Mouse (Mus musculus) lung, adult 18-20 months (tissue): ENCODE measurements around the gene Camta1.

Experiments used
- DNase-seq, 2 experiments: peaks; one replicate each; pipeline ENCODE4 v3.0.0; 2022; ENCODE audit warnings: mixed read lengths in 2 of 2

The Camta1 gene

DNA sequence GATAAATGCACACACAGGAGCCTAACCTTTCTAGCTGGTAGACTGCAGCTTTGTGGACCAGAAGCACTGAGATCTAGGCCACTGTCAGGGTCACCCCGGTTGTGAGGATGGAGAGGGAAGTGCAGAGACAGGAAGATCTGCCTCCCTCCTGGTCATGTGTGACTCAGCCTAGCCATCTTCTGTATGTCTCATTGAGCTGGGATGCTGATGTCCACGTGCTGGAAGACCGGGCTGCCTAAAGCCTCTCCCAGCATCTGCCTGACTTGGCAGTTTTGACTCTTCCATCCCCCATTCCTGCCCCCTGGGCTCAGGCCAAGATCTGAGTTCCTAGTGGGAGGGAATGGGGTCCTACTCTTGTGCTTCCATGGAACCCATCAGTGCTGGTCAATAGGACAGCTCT lies 557.7 kb downstream of the Camta1 start:
- DNase-seq: no peak

DNA sequence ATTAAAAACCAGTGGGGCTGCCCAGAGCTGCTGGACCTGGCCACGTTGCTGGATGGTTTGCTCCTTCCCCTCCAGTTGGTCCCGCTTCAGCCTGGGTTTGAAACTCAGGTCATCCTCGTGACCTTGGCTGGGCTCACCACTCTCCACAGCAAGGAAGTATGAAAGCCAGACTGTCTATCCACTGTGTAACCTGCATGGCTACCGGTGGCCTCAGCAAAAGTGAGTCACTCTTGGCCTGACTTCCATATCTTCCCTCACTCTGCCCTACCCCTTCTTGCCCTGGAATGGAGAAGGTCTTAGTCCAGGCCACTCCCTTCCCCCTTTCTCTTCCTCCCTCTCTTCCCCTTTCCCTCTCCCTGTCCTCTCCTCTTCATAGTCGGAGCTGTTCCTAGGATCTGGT lies 558.2 kb downstream of the Camta1 start:
- no peak for DNase-seq

DNA sequence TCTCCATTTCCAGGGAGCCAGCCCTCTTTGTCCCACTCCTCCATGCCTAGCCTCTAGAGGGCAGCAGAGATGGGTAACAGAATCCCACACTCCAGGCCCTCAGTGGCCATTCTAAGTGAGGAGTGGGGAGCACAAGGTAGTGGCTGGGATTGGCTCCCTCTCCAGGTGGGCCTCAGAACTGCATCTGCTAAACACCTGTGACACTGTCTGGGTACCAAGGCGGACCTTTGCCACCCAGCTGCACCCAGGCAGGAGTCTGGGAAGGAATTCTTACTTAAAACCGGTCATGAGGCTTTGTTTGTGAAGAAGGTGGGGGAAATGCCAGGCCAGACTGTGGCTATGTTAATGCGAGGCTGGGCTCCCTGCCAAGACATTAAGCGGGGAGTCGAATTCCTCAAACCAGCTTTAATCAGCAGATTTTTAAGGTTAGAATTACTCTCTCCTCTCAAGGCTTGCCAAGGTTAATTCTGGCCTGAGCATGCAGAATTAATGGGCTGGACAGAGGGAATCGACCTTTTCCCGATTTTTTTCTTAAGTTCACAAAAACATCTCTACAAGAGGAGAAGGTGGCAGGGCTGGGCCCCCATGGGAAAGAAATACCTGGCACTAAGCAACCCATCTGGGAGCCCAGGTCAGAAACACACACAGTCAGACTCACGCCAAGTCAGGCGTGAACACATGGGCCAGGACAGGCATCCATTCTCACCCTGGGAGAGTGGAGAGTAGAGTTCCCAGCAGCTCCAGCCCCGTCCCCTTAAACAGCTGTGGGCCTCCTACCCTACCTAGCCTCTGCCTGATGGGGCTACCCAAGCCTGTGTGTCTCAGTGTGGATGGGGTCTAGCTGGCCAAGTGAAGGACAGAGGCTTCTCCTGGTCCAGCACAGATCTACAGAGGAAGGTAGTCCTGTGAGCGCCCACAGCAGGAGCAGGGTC lies 559.2 kb downstream of the Camta1 start:
- peak; percentile 18 to 23 for DNase-seq

DNA sequence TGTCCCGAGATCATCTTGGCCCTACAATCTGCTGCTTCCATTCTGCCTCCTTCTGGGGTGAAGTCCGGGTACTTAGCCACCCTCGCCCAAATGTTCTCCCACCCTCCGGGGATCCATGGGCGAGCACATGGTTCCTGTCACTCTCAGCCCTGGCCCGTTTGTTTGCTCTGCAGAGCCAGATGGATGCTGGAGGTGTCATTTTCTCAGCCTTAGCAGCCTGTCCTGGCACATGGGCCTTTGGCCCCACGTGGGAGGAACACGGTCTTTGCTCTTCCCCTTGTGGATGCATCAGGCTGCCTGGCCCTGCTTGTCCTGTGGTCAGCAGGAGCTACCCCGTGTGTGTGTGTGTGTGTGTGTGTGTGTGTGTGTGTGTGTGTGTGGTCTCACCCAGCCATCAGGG lies 560.3 kb downstream of the Camta1 start:
- DNase-seq: no peak

DNA sequence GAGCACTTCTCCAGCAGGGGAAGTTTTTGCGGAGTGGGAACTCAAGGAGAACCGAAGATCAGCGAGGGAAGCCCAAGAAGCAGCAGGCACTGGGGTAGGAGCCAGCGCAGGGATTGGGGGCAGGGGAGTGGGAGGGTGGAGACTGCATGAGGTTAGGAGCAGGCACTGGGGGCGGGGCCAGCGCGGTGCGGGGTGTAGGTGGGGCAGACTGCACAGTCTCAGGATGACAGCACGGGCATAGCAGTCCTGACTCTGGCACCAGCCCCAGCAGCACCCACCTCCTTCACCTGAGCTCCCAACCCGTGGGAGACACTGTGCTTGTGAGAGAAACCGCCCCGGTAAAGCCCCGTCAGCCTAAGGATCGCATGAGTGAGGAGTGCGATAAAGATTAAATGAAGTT lies 561.0 kb downstream of the Camta1 start:
- no peak for DNase-seq

DNA sequence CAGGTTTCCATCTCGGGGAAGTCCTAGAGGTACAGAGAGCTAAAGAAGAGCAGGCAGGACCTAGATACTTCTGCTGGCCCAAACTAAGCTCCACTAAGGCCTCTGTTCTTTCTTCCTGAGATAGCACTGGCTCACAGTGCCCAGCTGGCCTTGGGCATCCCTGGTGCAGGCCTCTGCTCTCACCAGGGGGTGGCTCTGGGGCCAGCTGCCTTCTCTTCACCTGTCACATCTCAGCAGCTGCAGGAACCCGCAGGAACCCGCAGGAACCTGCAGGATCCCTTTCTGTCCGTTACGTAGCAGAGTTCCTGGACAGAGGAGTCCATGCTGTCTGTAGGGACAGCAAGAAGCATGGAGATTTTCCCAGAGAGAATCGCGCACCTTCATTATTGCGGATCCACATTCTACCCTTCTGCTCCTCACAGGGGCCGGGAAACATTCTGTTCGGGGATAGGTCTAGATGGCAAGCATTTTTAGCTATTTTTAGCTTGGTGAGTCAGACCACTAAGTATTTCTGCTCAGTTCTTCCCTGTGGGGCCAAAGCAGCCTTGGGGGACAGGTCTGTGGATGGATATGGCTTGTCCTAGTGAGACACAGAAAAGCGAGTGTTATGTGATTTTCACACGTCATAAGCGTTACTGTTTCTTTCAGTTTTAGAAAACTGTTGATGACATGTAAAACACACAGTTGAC lies 566.0 kb downstream of the Camta1 start:
- DNase-seq: no peak

DNA sequence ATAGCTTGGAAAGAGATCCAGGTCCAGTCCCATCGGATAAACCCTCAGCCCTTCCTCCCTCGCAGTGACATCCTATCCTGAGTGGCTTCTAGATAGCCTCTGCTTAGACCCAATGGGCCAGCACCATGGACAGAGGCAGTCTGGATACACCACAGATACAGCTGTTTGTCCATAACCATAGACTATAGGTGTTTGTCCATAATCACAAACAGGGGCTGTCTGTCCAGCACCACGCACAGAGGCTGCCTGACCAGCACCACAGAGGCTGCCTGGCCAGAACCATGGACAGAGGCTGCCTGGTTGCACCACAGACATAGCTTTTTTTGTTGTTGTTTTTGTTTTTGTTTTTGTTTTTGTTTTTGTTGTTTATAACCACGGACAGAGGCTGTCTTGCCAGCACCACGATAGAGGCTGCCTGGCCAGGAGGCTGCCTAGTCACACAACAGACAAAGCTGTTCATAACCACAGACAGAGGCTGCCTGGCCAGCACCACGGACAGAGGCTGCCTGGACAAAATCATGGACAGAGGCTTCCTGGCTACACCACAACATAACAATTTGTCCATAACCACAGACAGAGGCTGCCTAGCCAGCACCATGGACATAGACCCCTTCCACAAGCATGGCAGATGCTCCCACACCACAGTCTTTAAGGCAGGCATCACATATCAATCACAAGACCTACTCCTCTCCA lies 572.6 kb downstream of the Camta1 start:
- DNase-seq: no peak

DNA sequence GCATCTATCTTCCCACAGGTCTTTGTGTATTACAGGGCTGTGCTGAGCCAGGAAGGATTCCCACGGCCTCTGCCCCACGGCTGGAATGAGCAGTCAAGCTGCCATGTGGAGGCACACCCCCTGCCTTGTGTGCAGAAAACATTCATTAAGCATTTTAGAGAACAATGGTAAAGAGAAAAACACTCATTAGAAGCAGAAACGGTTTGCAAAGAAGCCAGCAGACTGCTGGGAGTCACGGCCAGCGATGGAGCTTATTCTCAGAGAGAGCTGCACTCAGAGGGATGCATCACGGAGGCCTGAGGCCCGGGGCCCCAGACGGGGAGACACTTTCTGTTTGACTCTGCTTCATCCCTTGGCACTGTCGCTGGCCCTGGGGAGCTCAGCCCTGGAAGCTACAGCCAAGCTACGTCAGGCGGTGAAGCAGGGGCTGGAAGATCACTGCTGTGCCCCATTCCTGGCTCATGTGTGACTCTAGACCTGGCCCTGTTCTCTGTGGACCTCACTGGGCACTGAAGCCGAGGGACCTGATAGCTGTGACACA lies 575.7 kb downstream of the Camta1 start:
- no peak for DNase-seq

DNA sequence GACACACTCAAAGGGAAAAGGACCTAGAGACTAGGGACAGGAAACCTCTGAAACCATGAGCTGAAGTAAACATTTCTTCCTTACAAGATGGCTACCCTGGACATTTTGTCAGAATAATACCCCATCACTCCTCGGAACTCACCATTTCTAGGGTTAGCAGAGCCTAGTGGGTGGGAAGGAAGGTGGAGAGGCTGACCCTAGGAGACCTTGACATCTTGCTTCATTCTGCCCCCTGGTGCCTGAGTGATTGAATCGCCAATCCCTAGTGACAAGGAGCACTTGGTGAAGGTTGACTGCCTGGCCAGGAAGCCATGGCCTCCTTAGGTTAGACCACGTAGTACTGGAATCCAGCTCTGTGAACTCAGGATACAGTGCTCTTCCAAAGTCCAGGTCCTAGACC lies 576.2 kb downstream of the Camta1 start:
- no peak for DNase-seq

DNA sequence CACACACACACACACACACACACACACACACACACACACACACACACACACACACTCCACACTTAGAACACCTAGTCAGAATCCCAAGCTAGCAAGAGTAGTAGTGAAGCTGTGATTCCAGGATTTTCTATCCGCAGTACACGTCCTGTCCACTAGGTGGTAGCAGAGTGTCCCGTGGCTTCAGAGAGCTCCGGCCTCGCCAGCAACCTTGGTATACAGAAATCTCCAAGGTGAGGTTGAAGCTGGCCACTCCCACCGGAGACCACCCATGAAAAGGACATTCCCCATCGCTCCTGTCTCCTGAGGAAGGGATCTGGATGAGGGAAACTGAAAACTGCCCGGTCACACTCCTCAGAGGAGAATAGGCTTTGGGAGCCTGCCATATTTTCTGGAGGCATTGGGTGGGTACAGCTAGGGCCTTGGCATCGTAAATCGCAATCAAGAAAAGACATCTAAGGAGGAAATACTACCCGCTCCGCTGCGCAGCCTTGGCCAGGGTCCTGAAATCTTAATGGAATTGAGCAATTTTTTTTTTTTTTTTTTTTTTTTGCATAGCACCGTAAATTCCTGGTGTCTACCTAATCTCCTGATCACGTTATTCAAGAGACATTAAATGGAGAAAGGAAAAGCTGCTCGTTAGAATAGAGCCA lies 578.5 kb downstream of the Camta1 start:
- peak; percentile 38 to 39 for DNase-seq

DNA sequence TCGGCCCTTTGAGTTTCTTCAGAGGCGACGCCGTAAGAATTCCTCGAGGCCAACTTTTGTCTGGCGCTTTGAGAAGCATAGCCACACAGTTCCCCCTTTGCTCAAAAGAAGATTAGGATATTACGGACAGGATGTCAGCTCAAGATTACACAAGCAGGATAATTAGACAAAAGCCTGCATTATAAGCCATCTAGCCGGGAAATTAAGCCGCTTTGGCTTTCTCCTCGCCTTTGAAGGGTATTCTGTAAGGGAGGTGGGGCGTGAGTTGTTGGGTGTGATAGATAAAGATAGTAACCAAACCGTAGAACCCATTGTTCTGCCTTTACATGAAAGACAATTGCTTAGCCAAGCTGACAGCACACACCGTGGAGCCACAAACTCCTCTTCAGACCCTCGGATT lies 579.6 kb downstream of the Camta1 start:
- DNase-seq: no peak

DNA sequence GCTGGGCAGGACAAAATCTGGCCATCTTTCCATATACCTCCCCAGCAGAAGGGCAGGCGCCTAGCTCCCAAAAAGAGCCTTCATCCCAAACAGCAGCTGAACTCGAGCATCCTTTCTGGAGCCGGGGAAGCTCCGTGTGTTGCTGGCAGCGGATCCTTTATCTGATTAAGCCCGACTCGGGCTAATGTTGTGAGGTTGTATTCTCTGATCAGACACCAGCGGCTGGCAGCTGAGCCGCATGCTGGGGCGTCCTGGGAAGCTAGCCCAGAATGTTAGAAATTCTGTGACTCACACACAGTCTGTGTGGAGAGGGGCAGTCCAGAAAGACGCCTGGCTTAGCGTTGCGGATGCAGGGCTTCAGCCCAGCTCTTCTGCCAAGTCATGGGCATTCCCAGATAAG lies 586.4 kb downstream of the Camta1 start:
- no peak for DNase-seq

DNA sequence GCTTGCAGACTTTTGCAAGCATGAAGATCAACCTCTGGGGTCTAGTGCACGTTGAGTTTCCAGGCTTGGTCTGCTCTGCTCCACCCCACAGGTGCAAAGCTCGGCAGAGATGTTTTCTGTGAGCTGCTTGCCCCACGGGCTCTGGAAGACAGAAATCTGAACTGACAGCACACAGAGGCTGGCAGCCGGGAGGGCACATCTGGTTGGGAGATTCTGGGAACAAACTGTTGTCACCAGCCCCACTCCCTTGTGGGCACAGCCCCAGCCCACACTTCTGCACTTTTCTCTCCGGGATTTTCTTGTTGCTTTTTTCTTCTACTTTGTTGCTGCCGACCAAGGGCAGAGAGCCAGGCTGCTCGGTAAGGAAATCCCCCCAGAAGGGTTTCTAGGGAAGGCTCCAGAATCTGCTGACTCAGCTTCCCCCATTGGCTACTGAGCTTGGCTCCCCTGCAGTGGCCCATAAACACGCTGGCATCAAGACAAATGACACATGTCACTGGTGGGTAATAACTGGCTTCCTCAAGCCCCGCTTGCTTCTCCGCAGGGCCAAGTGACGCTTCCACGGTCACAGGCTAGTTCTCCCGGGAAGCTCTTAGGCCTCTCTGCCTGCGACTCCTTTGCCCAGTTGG lies 597.8 kb downstream of the Camta1 start:
- no peak for DNase-seq

DNA sequence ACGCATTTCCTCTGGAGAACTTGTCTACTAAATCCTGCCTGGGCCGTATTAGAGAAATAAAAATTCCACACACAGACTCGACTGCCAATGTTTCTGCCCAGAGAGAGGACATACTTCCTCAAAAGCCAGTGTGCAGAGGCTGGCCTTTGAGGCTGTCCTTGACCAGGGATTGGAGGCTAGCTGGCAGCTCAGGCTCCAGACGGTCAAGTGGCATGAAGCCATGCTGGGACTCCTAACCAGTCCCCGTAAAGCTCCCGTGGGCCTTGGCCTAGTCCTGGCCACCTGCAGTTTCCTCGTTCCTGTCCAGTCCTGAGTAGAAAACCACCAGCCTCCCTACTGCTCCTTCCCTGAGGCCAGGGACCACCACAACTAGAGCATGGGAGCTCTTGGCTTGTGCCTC lies 598.6 kb downstream of the Camta1 start:
- no peak for DNase-seq

DNA sequence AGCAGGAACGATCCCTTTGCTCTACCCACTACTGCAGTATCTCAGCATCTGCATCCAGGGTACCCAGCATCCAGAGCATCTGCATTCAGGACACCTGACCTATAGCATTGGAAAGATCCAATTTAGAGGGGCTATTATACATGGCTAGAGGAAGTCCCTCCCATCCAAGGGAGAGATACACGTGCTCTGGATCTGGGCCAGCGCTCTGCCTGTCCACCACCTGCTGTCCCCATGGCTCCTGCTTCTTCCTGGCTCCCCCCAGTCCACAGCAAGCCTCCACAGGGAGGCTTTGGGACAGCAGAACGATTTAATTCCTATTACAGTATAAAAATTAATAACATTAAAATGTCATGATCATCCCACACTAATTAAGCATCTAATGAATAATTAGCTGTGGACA lies 605.1 kb downstream of the Camta1 start:
- DNase-seq: no peak

DNA sequence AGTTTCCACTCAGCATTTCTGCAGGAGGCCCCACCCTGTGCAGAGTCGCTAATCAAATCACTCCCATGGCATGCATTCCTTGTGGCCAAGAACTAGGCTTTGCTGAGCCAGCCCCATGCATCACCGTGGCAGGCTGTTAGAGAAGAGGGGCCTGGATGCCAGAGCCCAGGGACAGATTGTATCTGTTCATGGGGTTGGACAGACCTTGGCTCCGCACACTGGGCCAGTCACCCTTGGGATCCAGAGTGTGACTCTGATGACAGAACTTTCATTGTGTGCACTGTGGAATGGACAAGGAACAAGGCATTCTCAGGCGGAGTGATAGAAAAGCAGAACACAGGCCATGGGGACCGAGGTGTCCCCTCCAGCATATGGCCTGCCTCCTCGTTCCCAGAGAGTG lies 610.9 kb downstream of the Camta1 start:
- no peak for DNase-seq

DNA sequence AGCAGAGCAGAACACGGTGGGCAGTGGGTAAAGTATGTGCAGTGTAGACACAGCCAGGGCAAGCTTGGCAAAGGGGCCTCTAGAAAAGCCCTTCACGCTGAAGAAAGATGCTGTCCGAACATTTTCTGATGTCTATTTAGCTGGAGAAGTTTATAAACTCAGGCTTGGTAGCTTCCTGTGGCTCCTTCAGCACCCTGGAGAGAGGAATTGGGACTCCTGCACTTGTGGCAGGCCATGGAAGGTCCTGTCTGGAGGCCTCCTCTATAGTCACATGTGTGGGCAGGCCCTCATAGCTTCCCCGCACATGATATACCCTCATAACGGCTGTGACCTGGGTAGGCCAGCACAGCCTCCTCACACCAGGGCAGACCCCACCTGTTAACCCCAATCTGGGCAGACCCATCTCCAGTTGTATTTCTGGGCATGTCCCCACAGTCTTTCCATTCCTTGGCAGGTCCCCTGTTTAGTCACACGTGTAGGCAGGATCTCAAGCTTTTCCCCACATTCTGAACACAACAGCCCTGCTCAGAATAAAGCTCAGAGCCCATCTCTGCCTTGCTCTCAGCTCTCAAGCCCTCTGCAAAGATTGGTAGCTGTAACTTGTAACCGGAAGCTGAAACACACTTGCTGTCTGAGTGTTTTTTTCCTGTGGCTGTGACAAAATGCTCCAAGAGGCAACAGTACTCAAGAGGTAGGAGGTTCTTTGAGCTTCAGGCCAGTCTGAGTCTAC lies 616.4 kb downstream of the Camta1 start:
- no peak for DNase-seq

DNA sequence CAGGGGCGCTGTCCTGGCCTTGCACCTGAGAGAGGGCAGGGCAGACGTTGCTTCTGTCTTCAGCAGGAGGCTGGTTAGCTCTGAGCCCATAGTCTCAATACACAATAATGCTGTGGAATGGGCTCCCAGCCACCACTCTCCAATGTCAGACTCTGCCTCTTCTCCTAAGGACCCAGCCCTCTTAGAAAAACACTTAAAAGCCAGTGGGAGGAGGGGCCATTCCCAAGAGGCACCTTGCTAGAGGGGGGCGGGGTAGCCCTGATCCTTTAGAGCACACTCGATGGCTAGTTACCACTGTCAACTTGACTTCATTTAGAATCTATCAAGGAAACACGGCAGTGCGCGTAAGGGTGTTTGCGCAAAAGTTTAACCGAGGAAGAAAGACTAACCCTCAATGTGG lies 618.2 kb downstream of the Camta1 start:
- peak; percentile 10 to 50 for DNase-seq

DNA sequence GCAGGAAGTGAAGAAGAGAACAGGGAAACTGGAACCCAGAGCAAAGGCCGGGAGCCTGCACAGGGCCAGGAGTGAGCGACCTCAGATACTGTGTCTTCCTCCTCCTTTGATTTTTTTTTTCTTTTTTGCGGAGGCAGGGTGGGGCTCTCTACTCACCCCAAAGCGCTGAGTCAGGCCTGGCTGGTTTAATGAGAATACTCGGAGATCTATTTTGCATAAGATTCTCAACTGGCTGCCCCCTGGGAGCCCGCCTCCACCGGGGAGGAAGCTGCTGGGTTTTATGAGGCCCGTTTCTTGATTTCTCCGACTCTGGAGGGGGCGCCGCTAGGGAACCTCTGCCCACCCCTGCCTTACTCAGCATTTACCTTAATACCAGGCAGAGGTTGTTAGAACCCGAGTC lies 618.9 kb downstream of the Camta1 start:
- DNase-seq: no peak

DNA sequence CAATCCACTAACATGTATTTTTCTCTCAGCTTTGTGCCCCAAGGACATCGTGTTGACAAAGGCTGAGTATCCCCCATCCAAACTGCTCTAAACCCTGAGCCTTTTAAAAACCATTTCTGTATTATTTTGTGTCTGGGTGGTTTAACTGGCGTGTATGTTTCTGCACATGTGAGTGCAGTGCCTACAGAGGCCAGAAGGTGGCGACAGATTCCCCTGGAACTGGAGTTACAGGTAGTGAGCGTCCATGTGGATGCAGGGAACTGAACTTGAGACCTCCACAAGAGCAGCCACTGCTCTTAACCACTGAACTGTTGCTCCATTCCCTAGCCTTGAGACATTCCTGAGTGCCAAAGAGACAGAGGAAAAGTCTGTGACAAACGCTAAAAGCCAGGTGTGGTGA lies 621.2 kb downstream of the Camta1 start:
- no peak for DNase-seq

DNA sequence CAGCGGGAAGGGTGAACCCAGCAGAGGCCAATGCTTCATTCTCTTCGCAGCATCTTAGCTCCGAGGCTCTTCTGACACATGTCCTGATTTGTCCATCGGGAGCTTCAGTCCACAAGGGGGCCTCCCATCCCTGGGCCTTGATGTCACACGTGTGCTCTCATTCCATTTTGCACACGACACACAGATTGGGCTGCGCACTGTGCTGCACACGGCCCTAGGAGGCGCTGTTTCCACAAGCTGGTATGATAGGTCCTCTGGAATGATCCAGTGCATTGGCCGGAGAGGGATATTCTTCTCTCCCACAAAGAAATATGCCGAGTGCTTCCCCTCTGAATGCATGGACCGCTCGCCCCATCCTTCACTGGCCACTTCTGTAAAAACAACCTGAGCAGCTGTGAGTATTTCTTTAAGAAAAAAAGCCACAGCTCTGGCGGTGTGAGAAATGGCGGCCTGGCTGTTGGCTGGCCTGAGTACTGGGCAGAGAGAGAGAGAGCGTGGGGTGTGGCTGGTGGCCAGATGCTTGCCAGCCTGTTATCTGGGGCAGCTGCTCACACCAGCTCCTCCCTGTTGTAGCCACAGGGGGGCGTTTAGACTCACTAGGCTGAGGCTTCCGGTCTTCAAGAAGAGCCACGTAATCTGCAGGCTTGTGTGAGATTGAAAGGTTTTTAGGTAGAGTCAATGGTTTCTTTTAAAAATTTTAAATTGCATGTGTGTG lies 622.5 kb downstream of the Camta1 start:
- no peak for DNase-seq
